Mouse (Mus musculus): Measurements from ENCODE around the gene Lsp1. TPM values are rescaled to one million over a fixed set of nuclear protein-coding genes. Genes with fewer than 3 reads are reported as not detected.

Gene Lsp1
- polyA plus RNA-seq, 1 experiment from 2014 or later, result 211 TPM

GRCm38 (mm10) chr7:142478001-142478400 is 17.4 kb downstream of the Lsp1 start:
- Histone ChIP-seq H3K4me1 (peaks cover 55% of the 10 kb centered on the region), H3K36me3 (no peaks in the 10 kb centered on the region), H3K27ac (peak overlapping the region; percentile 97), H3K9me3 (no peaks in the 10 kb centered on the region), H3K27me3 (replicated peaks) (no peaks in the 10 kb centered on the region), H3K4me3 (replicated peaks) (peak overlapping the region; percentile 38), H3K9ac (no peak overlapping the region; the same call in 1 of the 2 replicates), H3K4me2 (peak overlapping the region; percentile 59)
- WGBS, result 89% methylated on average over 6 of the region's 6 CpGs
- ATAC-seq (ENCODE audit: insufficient read depth, low FRiP score, low read depth), result no peak

DNA sequence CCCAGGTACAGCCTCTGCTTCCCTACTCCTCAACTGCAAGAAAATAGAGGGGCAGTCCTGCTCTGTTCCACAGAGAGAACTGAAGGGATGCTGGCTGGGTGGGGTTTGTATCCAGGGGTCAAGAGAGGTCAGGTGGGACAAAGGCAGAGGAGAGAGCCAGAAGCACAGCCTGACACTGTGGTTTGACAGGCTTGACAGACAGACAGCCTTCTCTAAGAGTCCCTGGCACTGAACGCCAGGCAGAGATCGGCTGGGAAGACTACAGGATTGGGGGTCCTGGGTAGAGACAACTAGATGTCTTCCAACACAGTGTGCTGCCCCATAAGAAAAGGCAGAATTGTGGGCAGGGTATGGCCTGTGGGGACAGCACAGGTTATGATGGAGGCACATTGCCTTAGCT is 18.0 kb downstream of the Lsp1 start:
- no peaks in the 10 kb centered on the region for H3K27me3 ChIP-seq (replicated peaks)
- peak overlapping the region; percentile 97 for H3K27ac ChIP-seq
- H3K4me3 ChIP-seq (replicated peaks), result peak overlapping the region; percentile 38
- no peak for ATAC-seq (ENCODE audit: insufficient read depth, low FRiP score, low read depth)
- no peaks in the 10 kb centered on the region for H3K9me3 ChIP-seq
- H3K36me3 ChIP-seq, result no peaks in the 10 kb centered on the region
- H3K9ac ChIP-seq, result no peak overlapping the region
- peak overlapping the region; percentile 59 for H3K4me2 ChIP-seq
- peaks cover 60% of the 10 kb centered on the region for H3K4me1 ChIP-seq
- WGBS, result 80% methylated on average over 2 of the region's 2 CpGs

DNA sequence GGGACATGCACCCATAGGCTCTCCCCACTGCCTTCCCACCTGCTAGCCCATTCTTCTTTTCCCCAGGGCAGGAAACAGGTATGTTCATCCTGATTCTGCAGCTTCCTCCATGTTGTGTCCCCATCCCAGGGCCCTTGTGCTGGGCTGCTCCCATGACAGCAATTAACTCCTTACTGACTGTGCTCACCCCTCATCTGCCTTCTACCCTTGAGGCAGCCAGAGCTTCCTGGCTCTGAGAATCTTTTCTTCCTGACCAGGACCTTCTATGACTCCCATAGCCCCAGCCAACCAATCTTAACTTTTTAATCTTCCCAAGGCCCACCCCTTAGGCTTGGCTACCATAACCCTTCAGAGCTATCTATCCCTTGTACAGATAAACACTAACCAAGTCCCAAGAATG is 18.7 kb downstream of the Lsp1 start:
- Histone ChIP-seq H3K4me3 (replicated peaks) (no peak overlapping the region), H3K4me2 (peak overlapping the region; percentile 59; the same call in 1 of the 2 replicates), H3K4me1 (peaks cover 62% of the 10 kb centered on the region), H3K9ac (no peak overlapping the region), H3K36me3 (no peaks in the 10 kb centered on the region), H3K27me3 (replicated peaks) (no peaks in the 10 kb centered on the region), H3K27ac (peak overlapping the region; percentile 97), H3K9me3 (no peaks in the 10 kb centered on the region)
- ATAC-seq (ENCODE audit: insufficient read depth, low FRiP score, low read depth), result no peak

- Histone ChIP-seq H3K27ac (peak overlapping the region; percentile 97), H3K4me2 (no peak overlapping the region), H3K4me3 (replicated peaks) (no peak overlapping the region), H3K36me3 (no peaks in the 10 kb centered on the region; the same call in 1 of the 2 replicates), H3K9ac (no peak overlapping the region), H3K9me3 (no peaks in the 10 kb centered on the region), H3K4me1 (peaks cover 60% of the 10 kb centered on the region), H3K27me3 (replicated peaks) (no peaks in the 10 kb centered on the region)
- WGBS, result 86% methylated on average over 3 of the region's 3 CpGs
- no peak for ATAC-seq (ENCODE audit: insufficient read depth, low FRiP score, low read depth)
Measured at GRCm38 (mm10) chr7:142479886-142480285, 19.3 kb downstream of the Lsp1 start.

- Histone ChIP-seq H3K9me3 (no peaks in the 10 kb centered on the region), H3K4me3 (replicated peaks) (peak overlapping the region; percentile 23; the same call in 1 of the 2 replicates), H3K27me3 (replicated peaks) (no peaks in the 10 kb centered on the region), H3K4me1 (peaks cover 62% of the 10 kb centered on the region), H3K27ac (peak overlapping the region; percentile 97), H3K4me2 (peak overlapping the region; percentile 55), H3K36me3 (peaks cover 3% of the 10 kb centered on the region; the same call in 1 of the 2 replicates), H3K9ac (no peak overlapping the region)
- 87% methylated on average over 3 of the region's 3 CpGs for WGBS
- ATAC-seq (ENCODE audit: insufficient read depth, low FRiP score, low read depth), result no peak
Measured at GRCm38 (mm10) chr7:142480661-142481060, 20.1 kb downstream of the Lsp1 start.

DNA sequence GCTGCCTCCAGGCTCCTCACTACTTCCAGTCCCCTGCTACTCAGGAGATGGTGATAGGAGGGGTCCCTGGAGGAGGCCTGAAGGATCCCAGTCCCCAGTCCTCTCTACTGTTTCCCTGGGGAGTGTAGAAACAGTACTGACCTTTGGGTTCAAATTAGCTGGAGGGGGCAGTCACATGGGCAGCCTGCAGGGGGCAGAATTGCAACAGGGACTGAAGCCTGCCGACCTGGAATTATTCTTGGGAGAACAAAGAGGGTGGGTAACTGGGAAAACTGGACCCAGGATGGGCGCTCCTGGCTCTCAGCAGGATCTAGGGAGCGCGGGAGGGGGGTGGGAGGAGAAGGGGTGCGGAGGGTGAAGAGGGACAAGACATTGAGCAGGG is 20.6 kb downstream of the Lsp1 start:
- Histone ChIP-seq H3K36me3 (peaks cover 7% of the 10 kb centered on the region), H3K4me3 (replicated peaks) (peak overlapping the region; percentile 23), H3K27ac (peak overlapping the region; percentile 97), H3K9ac (no peak overlapping the region), H3K27me3 (replicated peaks) (no peaks in the 10 kb centered on the region), H3K4me2 (peak overlapping the region; percentile 55), H3K9me3 (no peaks in the 10 kb centered on the region), H3K4me1 (peaks cover 68% of the 10 kb centered on the region)
- WGBS, result 7% methylated on average over 5 of the region's 5 CpGs
- ATAC-seq (ENCODE audit: insufficient read depth, low FRiP score, low read depth), result no peak

- Histone ChIP-seq H3K9me3 (no peaks in the 10 kb centered on the region), H3K9ac (no peak overlapping the region), H3K36me3 (peaks cover 7% of the 10 kb centered on the region), H3K27me3 (replicated peaks) (no peaks in the 10 kb centered on the region), H3K27ac (peak overlapping the region; percentile 97), H3K4me2 (peak overlapping the region; percentile 55), H3K4me1 (peaks cover 73% of the 10 kb centered on the region), H3K4me3 (replicated peaks) (peak overlapping the region; percentile 23)
- 4% methylated on average over 22 of the region's 22 CpGs for WGBS
- ATAC-seq (ENCODE audit: insufficient read depth, low FRiP score, low read depth), result peak; percentile 74
Measured at GRCm38 (mm10) chr7:142481568-142482255, 21.1 kb downstream of the Lsp1 start.

- H3K9me3 ChIP-seq, result no peaks in the 10 kb centered on the region
- ATAC-seq (ENCODE audit: insufficient read depth, low FRiP score, low read depth), result peak; percentile 16
- H3K27ac ChIP-seq, result peak overlapping the region; percentile 97
- no peak overlapping the region; the same call in 1 of the 2 replicates for H3K9ac ChIP-seq
- H3K27me3 ChIP-seq (replicated peaks), result no peaks in the 10 kb centered on the region
- H3K4me3 ChIP-seq (replicated peaks), result peak overlapping the region; percentile 23
- H3K4me1 ChIP-seq, result peaks cover 75% of the 10 kb centered on the region
- peaks cover 7% of the 10 kb centered on the region for H3K36me3 ChIP-seq
- 10% methylated on average over 6 of the region's 6 CpGs for WGBS
- H3K4me2 ChIP-seq, result peak overlapping the region; percentile 55
Measured at GRCm38 (mm10) chr7:142482256-142482609, 21.6 kb downstream of the Lsp1 start.

- Histone ChIP-seq H3K9ac (0 out of 2 replicates have a peak overlapping the region, but pooled peaks have one; percentile 8), H3K36me3 (peaks cover 7% of the 10 kb centered on the region), H3K27me3 (replicated peaks) (no peaks in the 10 kb centered on the region), H3K27ac (peak overlapping the region; percentile 97), H3K4me3 (replicated peaks) (no peak overlapping the region), H3K9me3 (no peaks in the 10 kb centered on the region), H3K4me2 (0 out of 2 replicates have a peak overlapping the region, but pooled peaks have one; percentile 55), H3K4me1 (peaks cover 80% of the 10 kb centered on the region)
- peak; percentile 33 for ATAC-seq (ENCODE audit: insufficient read depth, low FRiP score, low read depth)
- WGBS, result 19% methylated on average over 11 of the region's 11 CpGs
Measured at GRCm38 (mm10) chr7:142483136-142483535, 22.5 kb downstream of the Lsp1 start.

DNA sequence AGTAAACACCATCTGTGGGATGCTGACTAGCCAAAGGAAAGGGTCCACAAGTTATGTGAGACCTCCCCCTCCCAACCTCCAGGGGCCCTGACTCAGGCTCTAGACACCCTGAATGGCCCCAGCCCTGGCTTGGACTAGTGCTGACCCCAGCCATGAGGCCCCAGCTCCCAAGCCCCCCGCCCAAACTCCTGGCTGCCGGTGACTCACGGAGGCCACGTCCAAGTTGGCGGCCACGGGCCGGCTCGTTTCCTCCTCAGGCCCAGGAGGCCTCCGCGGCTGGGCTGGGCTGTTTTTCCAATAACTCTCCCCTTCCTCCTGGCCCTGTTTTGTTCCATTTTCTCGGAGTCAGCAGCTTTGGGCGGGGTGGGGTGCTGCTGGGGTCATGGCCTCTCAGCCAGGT is 24.2 kb downstream of the Lsp1 start:
- Histone ChIP-seq H3K4me1 (peaks cover 78% of the 10 kb centered on the region), H3K27me3 (replicated peaks) (no peaks in the 10 kb centered on the region), H3K27ac (peak overlapping the region; percentile 97), H3K9me3 (no peaks in the 10 kb centered on the region), H3K4me2 (no peak overlapping the region), H3K9ac (no peak overlapping the region), H3K36me3 (peaks cover 12% of the 10 kb centered on the region), H3K4me3 (replicated peaks) (no peak overlapping the region)
- 61% methylated on average over 12 of the region's 12 CpGs for WGBS
- ATAC-seq (ENCODE audit: insufficient read depth, low FRiP score, low read depth), result no peak

DNA sequence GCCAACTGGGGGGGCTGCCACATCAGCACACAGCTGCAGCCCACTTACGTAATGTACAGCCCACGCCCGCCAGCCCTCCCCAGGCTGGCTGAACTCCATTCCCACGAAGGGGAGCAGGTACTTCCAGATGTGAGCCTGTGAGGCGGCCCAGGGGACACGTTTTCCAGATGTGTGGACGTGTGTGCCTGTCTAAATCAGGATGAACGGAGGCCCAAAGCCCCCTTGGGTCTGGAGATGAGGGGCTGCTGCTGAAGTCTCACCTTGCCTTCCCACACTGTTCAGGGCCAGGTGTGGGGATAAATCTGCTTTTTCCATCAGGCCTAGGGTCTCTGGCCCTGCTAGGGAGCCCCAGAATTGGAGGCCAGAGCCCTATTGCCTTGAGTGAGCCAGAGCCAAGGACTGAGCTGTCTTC is 26.1 kb downstream of the Lsp1 start:
- Histone ChIP-seq H3K27ac (peak overlapping the region; percentile 97), H3K4me1 (peaks cover 58% of the 10 kb centered on the region), H3K9ac (no peak overlapping the region), H3K36me3 (peaks cover 25% of the 10 kb centered on the region), H3K4me2 (no peak overlapping the region), H3K27me3 (replicated peaks) (no peaks in the 10 kb centered on the region), H3K9me3 (no peaks in the 10 kb centered on the region), H3K4me3 (replicated peaks) (no peak overlapping the region)
- ATAC-seq (ENCODE audit: insufficient read depth, low FRiP score, low read depth), result no peak
- 65% methylated on average over 8 of the region's 8 CpGs for WGBS

GRCm38 (mm10) chr7:142487341-142487859 is 26.8 kb downstream of the Lsp1 start:
- no peak overlapping the region for H3K4me2 ChIP-seq
- no peak overlapping the region for H3K4me3 ChIP-seq (replicated peaks)
- no peaks in the 10 kb centered on the region for H3K27me3 ChIP-seq (replicated peaks)
- peaks cover 32% of the 10 kb centered on the region for H3K36me3 ChIP-seq
- 14% methylated on average over 9 of the region's 9 CpGs for WGBS
- H3K4me1 ChIP-seq, result peaks cover 57% of the 10 kb centered on the region
- H3K27ac ChIP-seq, result peak overlapping the region; percentile 97
- H3K9me3 ChIP-seq, result no peaks in the 10 kb centered on the region
- peak; percentile 26; the same call in 1 of the 2 replicates for ATAC-seq (ENCODE audit: insufficient read depth, low FRiP score, low read depth)
- no peak overlapping the region for H3K9ac ChIP-seq
